Mouse (Mus musculus) liver, postnatal 0 days (tissue): ENCODE data around the gene Dnah8. TPM values are rescaled to one million over a fixed set of nuclear protein-coding genes. Genes with fewer than 3 reads are reported as not detected.

Source experiments
- ATAC-seq: fragments of 200-750 bp; cut with Nextera tagmentation; 2 replicates; pipeline ENCODE4 v1.8.0; 2017; ENCODE audit warnings: mild to moderate bottlenecking, moderate library complexity
- DNase-seq: peaks from one replicate; pipeline ENCODE4 v3.0.0-alpha.2; 2016
- H3K27ac ChIP-seq: fragments of 300-500 bp; sonication (generic); 2 replicates; pipeline ENCODE4 v1.5.1; 2014; ENCODE audit warnings: antibody characterized with exemption, moderate library complexity, mild to moderate bottlenecking, low read depth
- H3K27me3 ChIP-seq: fragments of 300-500 bp; sonication (generic); 2 replicates; pipeline ENCODE4 v1.6.1; 2014; ENCODE audit warnings: low read length, control low read depth, mixed read lengths; ENCODE audit not compliant: insufficient read depth
- H3K36me3 ChIP-seq: fragments of 300-500 bp; sonication (generic); replicated peaks from 2 replicates; pipeline ENCODE4 v1.6.1; 2014; ENCODE audit warnings: mild to moderate bottlenecking, control low read depth, low read length, moderate library complexity, mixed read lengths; ENCODE audit not compliant: insufficient read depth
- H3K4me1 ChIP-seq: fragments of 300-500 bp; sonication (generic); 2 replicates; pipeline ENCODE4 v1.6.1; 2014; ENCODE audit warnings: antibody characterized with exemption, mild to moderate bottlenecking, control low read depth; ENCODE audit not compliant: insufficient read depth
- H3K4me2 ChIP-seq: fragments of 300-500 bp; sonication (generic); 2 replicates; pipeline ENCODE4 v1.6.1; 2014; ENCODE audit warnings: low read depth, mild to moderate bottlenecking, low read length, moderate library complexity, mixed read lengths
- H3K4me3 ChIP-seq: fragments of 300-500 bp; sonication (generic); 2 replicates; pipeline ENCODE4 v1.5.1; 2014; ENCODE audit warnings: low read depth, low read length
- H3K9ac ChIP-seq: fragments of 300-500 bp; sonication (generic); replicated peaks from 2 replicates; pipeline ENCODE4 v1.6.1; 2014; ENCODE audit warnings: mild to moderate bottlenecking, moderate library complexity
- H3K9me3 ChIP-seq: fragments of 300-500 bp; sonication (generic); 2 replicates; pipeline ENCODE4 v1.6.1; 2016; ENCODE audit warnings: mild to moderate bottlenecking, control low read depth, low read length, mixed read lengths
- CTCF ChIP-seq: sonication (generic); IDR thresholded peaks from 2 replicates; pipeline ENCODE4 v1.5.1; 2016; ENCODE audit warnings: antibody characterized with exemption, low read depth
- EP300 ChIP-seq: IDR thresholded peaks from 2 replicates; pipeline ENCODE4 v1.6.1; 2016; ENCODE audit warnings: antibody characterized with exemption, low read depth, mild to moderate bottlenecking
- WGBS: fragments of 180-500 bp; shearing (Covaris S2); extraction: QIAGEN DNeasy Blood & Tissue Kit; methylation state at CpG from one replicate; pipeline ENCODE4 v1.1.7; 2014; ENCODE audit not compliant: insufficient replicate concordance; 5-methylcytosine and 5-hydroxymethylcytosine counted together
- polyA plus RNA-seq: library from polyadenylated mRNA; unstranded; fragments of >200 nt; fragmentation: Nextera tagmentation; extraction: Ambion mirVana; gene quantifications from 2 replicates; pipeline ENCODE4 v1.2.1, GENCODE M21; 2015

Gene Dnah8
- polyA plus RNA-seq, 1 experiment from 2014 or later = 0.63 TPM

DNA sequence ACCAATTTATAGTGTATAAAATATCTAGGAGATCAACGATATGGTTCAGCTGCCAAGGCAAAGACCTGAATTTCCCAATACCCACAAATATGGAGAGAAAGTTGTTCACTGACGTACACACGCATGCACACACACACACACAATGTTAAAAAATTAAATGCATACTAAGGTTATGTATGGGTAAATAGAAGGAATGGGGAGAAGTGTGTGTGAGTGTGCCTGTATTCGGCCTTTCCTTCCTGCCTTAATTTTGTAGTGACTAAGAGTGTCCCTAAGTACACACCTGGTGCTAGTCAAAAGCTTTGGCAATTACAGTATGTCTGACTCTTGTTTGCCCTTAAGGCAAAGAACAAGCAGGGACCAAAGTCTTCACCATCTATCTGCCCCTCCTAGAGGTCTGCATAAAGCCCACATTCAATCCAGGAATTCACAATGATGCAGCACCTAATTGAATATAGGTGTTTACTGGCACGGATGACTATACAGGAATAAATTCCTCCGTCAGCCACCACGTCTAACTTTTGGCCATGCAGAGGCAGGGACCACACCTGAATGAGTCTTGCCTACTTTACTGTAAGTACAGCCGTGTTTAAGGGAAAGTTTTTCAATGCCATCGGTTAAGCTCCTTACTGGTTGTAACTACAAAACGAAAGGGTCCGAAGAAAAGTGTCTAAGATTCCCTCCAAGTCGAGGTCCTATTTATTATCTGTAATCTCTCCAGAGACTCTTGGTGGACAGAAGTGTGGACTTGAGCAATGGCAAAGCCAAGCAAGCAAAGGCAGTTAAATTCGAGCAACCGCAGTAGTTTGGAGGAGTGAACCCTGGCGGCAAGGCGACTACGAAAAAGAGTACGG is 12.7 kb upstream of the Dnah8 start:
- Histone ChIP-seq H3K4me1 (peaks cover 46% of the 10 kb centered on the region), H3K27ac (peak overlapping the region; percentile 97), H3K36me3 (0 out of 2 replicates have a peak, but pooled peaks cover 5% of the 10 kb centered on the region), H3K9me3 (no peaks in the 10 kb centered on the region), H3K9ac (peak overlapping the region; percentile 96), H3K4me3 (peak overlapping the region; percentile 77), H3K27me3 (no peaks in the 10 kb centered on the region), H3K4me2 (peak overlapping the region; percentile 68)
- DNase-seq (no peak), ATAC-seq (peak; percentile 11)
- TF ChIP-seq CTCF (0 out of 2 replicates have a peak, but pooled peaks have one; percentile 8), EP300 (no peak; the same call in 1 of the 2 replicates)
- WGBS = 17% methylated on average over 18 of the region's 18 CpGs

GRCm38 (mm10) chr17:30612075-30612859 is 11.9 kb upstream of the Dnah8 start:
- Histone ChIP-seq H3K27ac (peak overlapping the region; percentile 97), H3K4me2 (peak overlapping the region; percentile 68), H3K36me3 (0 out of 2 replicates have a peak, but pooled peaks cover 3% of the 10 kb centered on the region), H3K9me3 (no peaks in the 10 kb centered on the region), H3K4me1 (peaks cover 44% of the 10 kb centered on the region), H3K4me3 (peak overlapping the region; percentile 77), H3K9ac (peak overlapping the region; percentile 96), H3K27me3 (no peaks in the 10 kb centered on the region)
- TF ChIP-seq EP300 = no peak
- peak; percentile 42 for TF ChIP-seq CTCF
- DNase-seq = peak; percentile 98
- ATAC-seq = peak; percentile 96
- WGBS = 0% methylated on average over 34 of the region's 34 CpGs

DNA sequence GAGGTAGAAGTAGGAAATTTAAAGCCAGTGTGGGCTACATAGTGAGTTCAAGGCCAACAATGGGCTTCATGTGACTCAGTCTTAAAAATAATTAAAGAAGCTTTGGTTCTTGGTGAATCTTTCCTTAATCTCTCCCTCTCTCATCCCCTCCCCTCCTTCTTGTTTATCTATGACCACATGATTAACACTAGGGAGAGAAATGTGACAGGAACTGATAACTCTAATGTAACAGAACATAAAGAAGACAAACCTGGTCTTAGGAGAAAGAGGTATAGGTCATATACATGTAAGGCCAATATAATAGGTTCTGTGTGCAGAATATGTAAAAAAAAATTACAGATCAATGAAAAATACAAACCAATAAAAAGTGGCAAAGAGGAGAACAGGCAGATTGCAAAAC is 10.8 kb upstream of the Dnah8 start:
- no peaks in the 10 kb centered on the region for H3K9me3 ChIP-seq
- H3K27me3 ChIP-seq = no peaks in the 10 kb centered on the region
- H3K36me3 ChIP-seq = 0 out of 2 replicates have a peak, but pooled peaks cover 2% of the 10 kb centered on the region
- H3K4me1 ChIP-seq = peaks cover 40% of the 10 kb centered on the region
- TF ChIP-seq CTCF (no peak), EP300 (peak; percentile 92)
- peak overlapping the region; percentile 59 for H3K4me2 ChIP-seq
- H3K27ac ChIP-seq = peak overlapping the region; percentile 52
- ATAC-seq (no peak), DNase-seq (no peak)
- no peak overlapping the region for H3K9ac ChIP-seq
- no peak overlapping the region for H3K4me3 ChIP-seq

GRCm38 (mm10) chr17:30616203-30616602 is 8.0 kb upstream of the Dnah8 start:
- no peaks in the 10 kb centered on the region for H3K27me3 ChIP-seq
- H3K4me3 ChIP-seq = no peak overlapping the region
- no peak overlapping the region for H3K9ac ChIP-seq
- H3K4me1 ChIP-seq = peaks cover 18% of the 10 kb centered on the region
- no peaks in the 10 kb centered on the region for H3K36me3 ChIP-seq
- no peaks in the 10 kb centered on the region for H3K9me3 ChIP-seq
- TF ChIP-seq CTCF = no peak
- TF ChIP-seq EP300 = peak; percentile 96
- DNase-seq (no peak), ATAC-seq (no peak)
- peak overlapping the region; percentile 1; the same call in 1 of the 2 replicates for H3K4me2 ChIP-seq
- H3K27ac ChIP-seq = no peak overlapping the region
- 74% methylated on average over 5 of the region's 5 CpGs for WGBS

DNA sequence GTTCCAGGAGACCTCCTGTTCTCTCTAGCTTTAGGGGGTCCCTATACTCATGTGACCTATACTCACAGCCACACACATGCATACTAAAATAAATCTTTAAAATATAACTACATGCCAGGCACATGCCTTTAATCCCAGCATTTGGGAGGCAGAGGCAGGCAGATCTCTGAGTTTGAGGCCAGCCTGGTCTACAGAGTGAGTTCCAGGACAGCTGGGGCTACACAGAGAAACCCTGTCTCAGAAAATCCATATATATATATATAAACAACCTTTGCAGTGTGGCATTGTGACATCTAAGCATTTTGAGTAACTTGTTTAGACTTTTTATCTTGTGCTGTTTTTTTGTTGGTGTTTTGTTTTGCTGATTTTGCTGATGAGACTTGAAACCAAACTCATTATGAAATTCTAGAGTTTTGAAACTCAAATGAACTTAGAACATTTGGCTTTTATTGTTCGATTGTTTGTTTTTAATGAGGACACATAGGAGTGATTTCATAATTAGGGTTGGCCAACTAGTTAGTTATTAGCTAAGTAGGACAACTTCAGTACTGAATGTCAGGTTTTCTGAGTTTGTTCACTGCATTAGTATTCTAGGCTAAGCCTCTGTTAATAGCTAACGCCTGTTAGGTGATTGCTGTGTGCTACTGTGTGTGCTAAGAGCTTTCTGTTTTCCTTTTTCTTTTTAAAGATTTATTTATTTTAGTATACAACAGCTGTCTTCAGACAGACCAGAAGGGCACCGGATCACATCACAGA is 5.8 kb upstream of the Dnah8 start:
- Histone ChIP-seq H3K27me3 (no peaks in the 10 kb centered on the region), H3K36me3 (no peaks in the 10 kb centered on the region), H3K4me3 (no peak overlapping the region), H3K4me2 (no peak overlapping the region), H3K9me3 (no peaks in the 10 kb centered on the region), H3K27ac (peak overlapping the region; percentile 16), H3K9ac (no peak overlapping the region), H3K4me1 (peaks cover 10% of the 10 kb centered on the region; the same call in 1 of the 2 replicates)
- WGBS = 59% methylated on average over 3 of the region's 3 CpGs
- ATAC-seq = peak; percentile 92
- no peak for DNase-seq
- peak; percentile 55; the same call in 1 of the 2 replicates for TF ChIP-seq EP300
- TF ChIP-seq CTCF = no peak
